Mouse (Mus musculus) duodenum, adult 2 months (tissue): Measurements from ENCODE around the gene Olfr1364. TPM values are rescaled to one million over a fixed set of nuclear protein-coding genes. Genes with fewer than 3 reads are reported as not detected.

Experiments used
- polyA plus RNA-seq: library from polyadenylated mRNA; depleted of rRNA; stranded (reverse); fragments of >200 nt; gene quantifications from 2 replicates; pipeline ENCODE4 v1.2.3, GENCODE M21; 2012; ENCODE audit warnings: low replicate concordance; rRNA removed

Olfr1364 gene
- polyA plus RNA-seq, result not detected in 2 replicates

DNA sequence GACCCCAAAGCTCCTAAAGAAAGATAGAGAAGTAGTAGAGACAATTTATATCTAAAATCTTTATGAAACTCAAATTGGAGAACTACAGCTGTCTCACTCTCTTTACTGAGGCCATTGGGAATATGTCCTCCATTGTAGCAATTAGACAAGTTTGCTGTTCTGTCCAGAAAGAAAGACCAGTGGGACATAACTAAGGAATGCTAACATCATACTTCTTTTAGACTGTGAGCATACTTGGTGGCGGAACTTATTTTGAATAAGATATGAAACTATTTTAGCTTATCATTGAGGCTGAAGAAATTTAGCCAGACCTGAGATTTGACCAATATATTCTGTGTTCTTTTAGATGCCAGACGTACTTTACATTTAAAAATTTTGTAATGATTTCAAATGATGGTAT lies at the start of gene Olfr1364:
TSS of gene Olfr1364 (minus strand) at position 101 of the 400 bp plus-strand sequence.

DNA sequence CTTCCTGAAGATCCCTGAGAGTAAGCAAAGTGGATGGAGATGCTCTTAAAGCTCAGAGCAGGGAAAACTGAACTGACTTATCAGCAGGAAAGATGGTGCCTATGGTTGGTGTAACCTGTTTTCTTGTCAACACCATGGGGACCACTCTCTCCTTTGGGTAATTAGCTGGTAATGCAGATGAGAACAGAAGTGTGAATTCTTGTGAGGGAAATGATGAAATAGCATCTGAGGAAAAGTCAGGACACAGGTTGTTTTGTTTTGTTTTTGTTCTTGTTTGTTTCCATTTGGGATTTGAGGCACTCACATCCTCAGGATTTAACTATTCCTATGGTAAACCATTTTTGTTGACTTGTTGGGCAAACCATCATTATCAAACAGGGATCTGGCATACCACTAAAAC lies 32.4 kb upstream of the Olfr1364 start, which contains the start of gene Olfr1362:
TSS of gene Olfr1362 (minus strand) at position 101 of the 400 bp plus-strand sequence.

DNA sequence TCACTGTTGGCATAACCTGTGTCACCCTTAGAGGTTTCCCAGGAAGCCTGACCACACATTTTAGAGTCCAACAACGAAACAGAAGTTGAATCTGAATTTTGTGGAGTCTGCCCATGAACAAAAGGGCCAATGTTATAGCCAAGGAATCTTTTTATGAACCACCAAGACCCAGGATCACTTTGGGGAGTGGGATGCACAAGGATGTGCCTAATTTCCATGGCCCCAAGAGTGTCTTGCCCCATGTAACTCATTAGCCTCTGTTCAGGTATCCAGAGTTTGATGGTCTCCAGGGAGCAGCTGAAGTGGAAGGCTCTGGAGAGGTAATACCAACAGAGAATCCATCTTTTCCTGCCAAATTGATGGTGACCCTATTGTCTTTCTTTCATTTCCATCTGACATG lies 21.8 kb downstream of the Olfr1364 start, which contains the start of gene Olfr1535:
TSS of gene Olfr1535 (minus strand) at position 101 of the 400 bp plus-strand sequence.

DNA sequence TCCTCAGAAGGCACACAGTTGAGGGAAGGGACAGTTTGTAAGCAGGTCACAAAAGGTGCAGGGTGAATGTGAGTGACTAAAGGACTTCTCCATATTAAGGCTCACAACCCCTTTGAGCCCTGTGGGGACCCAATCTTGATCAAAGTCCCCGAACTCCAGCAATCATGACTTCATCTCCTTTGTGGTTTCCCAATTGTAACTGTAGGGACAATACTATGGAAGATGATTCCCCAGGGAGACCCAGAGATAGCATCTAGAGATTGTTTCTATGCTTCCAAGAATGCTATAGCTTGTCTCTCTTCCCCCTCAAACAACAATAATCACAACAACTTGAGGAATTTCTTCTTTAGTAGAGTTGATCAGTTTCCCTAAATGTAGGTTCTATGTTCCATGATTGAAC lies 38.9 kb downstream of the Olfr1364 start, which contains the start of gene Olfr1366:
TSS of gene Olfr1366 (minus strand) at position 101 of the 400 bp plus-strand sequence.

DNA sequence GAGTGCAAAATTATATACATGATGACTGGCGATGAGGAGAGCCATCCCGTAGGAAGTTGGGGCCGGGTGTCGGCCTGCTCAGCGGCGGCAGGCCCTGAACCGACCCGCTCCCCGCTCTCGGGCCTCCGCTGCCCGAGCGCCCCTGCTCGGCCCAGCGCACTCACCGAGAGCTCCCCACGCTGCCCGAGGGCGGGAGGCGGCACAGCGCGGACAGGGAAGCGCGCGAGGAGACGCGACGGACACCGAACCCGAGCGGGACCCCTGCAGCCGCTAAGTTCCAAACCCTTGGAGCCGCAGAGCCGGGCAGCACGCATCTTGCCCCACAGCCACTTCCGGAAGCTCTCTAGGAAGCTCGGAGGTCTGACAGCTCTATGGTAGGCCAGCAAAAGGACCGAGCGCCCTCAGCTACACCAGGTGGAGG lies 50.8 kb downstream of the Olfr1364 start, which contains the start of gene Zkscan8:
TSS of gene Zkscan8 (minus strand) at position 340 of the 421 bp plus-strand sequence.

Other genes starting within 250 kb of the Olfr1364 start
- gene Olfr1367, start 234.8 kb downstream of the Olfr1364 start, polyA plus RNA-seq, result not detected in 2 replicates
- gene Zscan12, start 218.9 kb downstream of the Olfr1364 start, polyA plus RNA-seq, result 0.07 and 0.13 TPM in 2 replicates
- gene Zkscan3, start 179.0 kb downstream of the Olfr1364 start, polyA plus RNA-seq, result 6.1 and 9.7 TPM in 2 replicates
- gene Pgbd1, start 140.7 kb downstream of the Olfr1364 start, polyA plus RNA-seq, result 0.07 and 0.13 TPM in 2 replicates
- gene Zscan26, start 128.0 kb downstream of the Olfr1364 start, polyA plus RNA-seq, result 1.2 and 2.0 TPM in 2 replicates
- 0.28 TPM in 1 of 2 replicates, not detected in the other for gene Nkapl, start 113.2 kb downstream of the Olfr1364 start, polyA plus RNA-seq
- gene Zkscan4, start 102.9 kb downstream of the Olfr1364 start, polyA plus RNA-seq, result 0.07 and 0.11 TPM in 2 replicates
- not detected in 2 replicates for gene Gm10065, start 102.3 kb downstream of the Olfr1364 start, polyA plus RNA-seq
- gene AK157302, start 86.5 kb downstream of the Olfr1364 start, polyA plus RNA-seq, result not detected in 2 replicates
- gene Gm11273, start 80.3 kb downstream of the Olfr1364 start, polyA plus RNA-seq, result 34.6 and 52.3 TPM in 2 replicates
- 0.26 and 0.42 TPM in 2 replicates for gene Zkscan8, start 50.6 kb downstream of the Olfr1364 start, polyA plus RNA-seq
- gene Olfr1366, start 39.0 kb downstream of the Olfr1364 start, polyA plus RNA-seq, result not detected in 2 replicates
- gene Olfr1535, start 21.9 kb downstream of the Olfr1364 start, polyA plus RNA-seq, result not detected in 2 replicates
- gene Olfr1362, start 32.3 kb upstream of the Olfr1364 start, polyA plus RNA-seq, result not detected in 2 replicates
- gene Olfr11, start 60.8 kb upstream of the Olfr1364 start, polyA plus RNA-seq, result not detected in 2 replicates
- gene Olfr1361, start 81.6 kb upstream of the Olfr1364 start, polyA plus RNA-seq, result not detected in 2 replicates
- not detected in 2 replicates for gene Olfr1360, start 95.6 kb upstream of the Olfr1364 start, polyA plus RNA-seq
- not detected in 2 replicates for gene Olfr1359, start 116.4 kb upstream of the Olfr1364 start, polyA plus RNA-seq
- 7.5 and 8.8 TPM in 2 replicates for gene Hist1h2bl, start 134.4 kb upstream of the Olfr1364 start, polyA plus RNA-seq
- gene Hist1h2ai, start 134.7 kb upstream of the Olfr1364 start, polyA plus RNA-seq, result 13.1 and 96.4 TPM in 2 replicates
- gene Hist1h3h, start 135.9 kb upstream of the Olfr1364 start, polyA plus RNA-seq, result 70.2 and 104 TPM in 2 replicates
- gene Hist1h2bm, start 140.3 kb upstream of the Olfr1364 start, polyA plus RNA-seq, result 3.8 and 7.0 TPM in 2 replicates
- gene Hist1h4j, start 153.3 kb upstream of the Olfr1364 start, polyA plus RNA-seq, result 3.1 and 3.3 TPM in 2 replicates
- gene Hist1h4k, start 168.7 kb upstream of the Olfr1364 start, polyA plus RNA-seq, result 26.4 and 32.3 TPM in 2 replicates
- gene Hist1h2ak, start 172.1 kb upstream of the Olfr1364 start, polyA plus RNA-seq, result 28.1 and 60.3 TPM in 2 replicates
- 10.3 and 18.9 TPM in 2 replicates for gene Hist1h2bn, start 172.4 kb upstream of the Olfr1364 start, polyA plus RNA-seq
- 1.6 and 2.1 TPM in 2 replicates for gene Hist1h1b, start 198.9 kb upstream of the Olfr1364 start, polyA plus RNA-seq
- 76.2 and 99.7 TPM in 2 replicates for gene Hist1h3i, start 201.6 kb upstream of the Olfr1364 start, polyA plus RNA-seq
- gene Hist1h2an, start 205.5 kb upstream of the Olfr1364 start, polyA plus RNA-seq, result 8.4 and 153 TPM in 2 replicates
- 2.6 and 4.6 TPM in 2 replicates for gene Hist1h2bp, start 205.7 kb upstream of the Olfr1364 start, polyA plus RNA-seq
- gene Hist1h2bq, start 228.4 kb upstream of the Olfr1364 start, polyA plus RNA-seq, result 23.5 and 27.4 TPM in 2 replicates
- not detected in 2 replicates for gene Hist1h2ao, start 228.7 kb upstream of the Olfr1364 start, polyA plus RNA-seq
- gene Hist1h4m, start 230.0 kb upstream of the Olfr1364 start, polyA plus RNA-seq, result 1.3 and 6.9 TPM in 2 replicates